Mouse (Mus musculus): ENCODE results near the gene Lrrc25.

DNA sequence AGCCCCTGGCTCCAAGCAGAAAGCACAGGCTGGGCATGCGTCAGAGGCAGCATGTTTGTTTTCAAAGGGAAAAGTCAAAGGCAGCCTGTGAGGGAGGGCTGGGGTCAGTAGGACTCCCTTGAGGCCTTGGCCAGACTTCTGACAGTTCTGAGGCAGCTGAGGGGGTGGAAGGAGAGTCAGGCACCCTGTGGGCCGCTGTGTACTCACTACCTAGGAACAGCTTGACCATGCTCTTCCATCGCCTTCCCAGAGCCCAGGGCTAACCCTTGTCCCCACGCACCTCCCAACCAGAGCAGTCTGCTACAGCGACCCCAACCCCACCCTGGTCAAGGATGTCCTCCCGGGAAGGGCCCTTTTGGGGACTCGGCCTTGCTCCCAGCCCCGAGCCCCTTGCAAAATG is 22.8 kb upstream of the Lrrc25 start:
- TF ChIP-seq CTCF (conservative IDR thresholded peaks at IDR 0.05 in 1 of 2, IDR thresholded peaks at IDR 0.05 in 1 of 2; ENCODE audit: low read depth in 2 of 2, low read length in 2 of 2), result no peak
- TF ChIP-seq TBP (conservative IDR thresholded peaks at IDR 0.05; ENCODE audit: low read depth, low read length), result no peak
- no peak for TF ChIP-seq NELFE (IDR thresholded peaks at IDR 0.05; ENCODE audit: low read depth, low read length)
- TF ChIP-seq ZKSCAN1 (IDR thresholded peaks at IDR 0.05; ENCODE audit: borderline replicate concordance, low read depth, low read length), result no peak
- TF ChIP-seq MYC (IDR thresholded peaks at IDR 0.05; ENCODE audit: low read depth, low read length), result no peak
